Mouse (Mus musculus): ENCODE results near the gene Mex3d.

DNA sequence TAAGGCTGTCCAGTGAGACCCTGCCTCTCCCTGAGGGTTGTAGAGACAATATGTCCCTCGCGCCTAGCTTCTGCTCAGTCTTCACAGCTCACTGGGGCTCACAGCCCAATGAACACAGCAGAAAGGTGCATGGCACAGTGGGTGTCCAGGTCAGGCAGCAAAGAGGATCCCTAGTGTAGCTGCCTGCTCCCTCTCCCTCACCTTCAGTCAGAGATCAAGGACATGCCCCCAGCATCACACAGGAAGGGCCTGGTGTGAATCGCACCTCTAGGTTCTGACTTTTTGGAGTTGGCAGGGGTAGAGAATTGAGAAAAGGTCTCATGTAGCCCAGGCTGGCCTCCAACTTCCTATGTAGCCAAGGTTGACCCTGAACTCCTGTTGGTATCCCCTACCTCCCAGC lies 47.4 kb upstream of the Mex3d start:
- TF ChIP-seq CTCF (IDR thresholded peaks at IDR 0.05; ENCODE audit: low read depth), result no peak
- no peak for TF ChIP-seq EP300 (IDR thresholded peaks at IDR 0.05; ENCODE audit: low read depth)
